Mouse (Mus musculus): Measurements from ENCODE around the gene Cd244a.

- no peak for TF ChIP-seq POLR2A (IDR thresholded peaks at IDR 0.05; ENCODE audit: borderline replicate concordance, extremely low read depth, insufficient read depth, insufficient read length, poor library complexity, severe bottlenecking)
- no peak for TF ChIP-seq CTCF (IDR thresholded peaks at IDR 0.05; ENCODE audit: borderline replicate concordance, extremely low read depth, insufficient read depth, insufficient read length)
Observed at GRCm38 (mm10) chr1:171648840-171649239, 89.8 kb downstream of the Cd244a start.

All from brain, embryonic 14.5 days (tissue).